Mouse (Mus musculus) stomach, postnatal 0 days (tissue): ENCODE results near the gene Rnf141.

ENCODE experiments used
- CTCF ChIP-seq: IDR thresholded peaks from 2 replicates; pipeline ENCODE4 v1.5.1; 2016; ENCODE audit warnings: antibody characterized with exemption, low read depth, mild to moderate bottlenecking, moderate library complexity
- EP300 ChIP-seq: optimal IDR thresholded peaks from 2 replicates; pipeline ENCODE3; 2016; ENCODE audit warnings: antibody characterized with exemption

DNA sequence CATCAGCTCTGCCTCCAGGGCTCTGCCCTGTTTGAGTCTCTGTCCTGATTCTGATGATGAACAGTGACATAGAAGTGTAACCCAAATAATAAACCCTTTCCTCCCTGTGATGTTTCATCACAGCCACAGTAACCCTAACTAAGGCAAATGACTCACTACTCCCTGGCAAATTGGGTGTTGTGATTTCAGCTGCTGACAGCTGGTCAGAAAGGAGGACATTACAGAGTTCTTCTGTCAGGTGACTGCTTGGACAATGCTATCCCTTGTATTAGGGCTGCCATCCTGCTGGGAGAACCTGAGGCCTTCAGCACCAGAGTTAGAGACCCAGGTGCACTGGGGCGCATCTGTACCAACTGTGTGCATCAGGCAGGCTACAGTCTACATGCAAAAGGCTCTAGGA is 90.9 kb downstream of the Rnf141 start:
- TF ChIP-seq EP300 (no peak), CTCF (no peak)
